Mouse (Mus musculus) myocyte (in vitro differentiated cells): ENCODE data around the gene Plcxd2. TPM values are rescaled to one million over a fixed set of nuclear protein-coding genes. Genes with fewer than 3 reads are reported as not detected.
A peak's percentile ranks its signal among the peaks of the same experiment; 100 is the strongest.

Experiments
- H3K27me3 ChIP-seq: one replicate; pipeline ENCODE4 v1.6.1; 2011; ENCODE audit not compliant: control insufficient read depth, insufficient read depth, insufficient read length
- H3K36me3 ChIP-seq: one replicate; pipeline ENCODE4 v1.6.1; 2011; ENCODE audit not compliant: control insufficient read depth, insufficient read depth
- H3K4me2 ChIP-seq: one replicate; pipeline ENCODE4 v1.6.1; 2011; ENCODE audit warnings: low read depth, control low read depth
- H3K4me3 ChIP-seq: one replicate; pipeline ENCODE4 v1.5.1; 2011; ENCODE audit warnings: mild to moderate bottlenecking, control low read depth, moderate library complexity
- H3K79me2 ChIP-seq: one replicate; pipeline ENCODE4 v1.6.1; 2011; ENCODE audit not compliant: control insufficient read depth, insufficient read depth
- H3ac ChIP-seq: one replicate; pipeline ENCODE4 v1.6.1; 2011; ENCODE audit not compliant: control insufficient read depth, insufficient read length
- CEBPB ChIP-seq: IDR thresholded peaks from 2 replicates; pipeline ENCODE4 v1.6.1; 2011; ENCODE audit warnings: mild to moderate bottlenecking, moderate library complexity; ENCODE audit not compliant: poor library complexity, insufficient read depth, severe bottlenecking
- E2F4 ChIP-seq: IDR thresholded peaks from one replicate; pipeline ENCODE4 v1.6.1; 2011; ENCODE audit warnings: mild to moderate bottlenecking, control low read depth, moderate library complexity; ENCODE audit not compliant: insufficient read depth
- MAX ChIP-seq: IDR thresholded peaks from one replicate; pipeline ENCODE4 v1.6.1; 2011; ENCODE audit warnings: low read depth, mild to moderate bottlenecking, control low read depth
- MYOD1 ChIP-seq, 3 experiments: IDR thresholded peaks; one replicate each; pipeline ENCODE4 v1.6.1; 2011; ENCODE audit warnings: control low read depth in 2 of 3, low read depth in 2 of 3, mild to moderate bottlenecking in 2 of 3, moderate library complexity in 1 of 3; ENCODE audit not compliant: insufficient read length in 2 of 3, control insufficient read depth in 1 of 3
- MYOG ChIP-seq, 3 experiments: IDR thresholded peaks; one replicate each; pipeline ENCODE4 v1.6.1; 2011; ENCODE audit warnings: control low read depth in 2 of 3, low read depth in 2 of 3, mild to moderate bottlenecking in 2 of 3; ENCODE audit not compliant: insufficient read length in 2 of 3, control insufficient read depth in 1 of 3, insufficient read depth in 1 of 3
- POLR2A ChIP-seq: IDR thresholded peaks from one replicate; pipeline ENCODE4 v1.6.1; 2011; ENCODE audit warnings: low read depth, mild to moderate bottlenecking, control low read depth, moderate library complexity; ENCODE audit not compliant: insufficient read length
- POLR2AphosphoS2 ChIP-seq: IDR thresholded peaks from one replicate; pipeline ENCODE4 v1.6.1; 2011; ENCODE audit warnings: low read depth, control low read depth; ENCODE audit not compliant: insufficient read length
- REST ChIP-seq: IDR thresholded peaks from one replicate; pipeline ENCODE4 v1.6.1; 2011; ENCODE audit warnings: mild to moderate bottlenecking, control low read depth, moderate library complexity; ENCODE audit not compliant: insufficient read depth, insufficient read length
- SRF ChIP-seq: IDR thresholded peaks from one replicate; pipeline ENCODE4 v1.6.1; 2011; ENCODE audit warnings: low read depth; ENCODE audit not compliant: control insufficient read depth, insufficient read length
- TCF12 ChIP-seq: IDR thresholded peaks from one replicate; pipeline ENCODE4 v1.6.1; 2011; ENCODE audit warnings: mild to moderate bottlenecking, control low read depth; ENCODE audit not compliant: poor library complexity, insufficient read depth, severe bottlenecking
- TCF3 ChIP-seq: IDR thresholded peaks from one replicate; pipeline ENCODE4 v1.6.1; 2011; ENCODE audit warnings: low read depth, control low read depth; ENCODE audit not compliant: insufficient read length
- USF1 ChIP-seq: IDR thresholded peaks from one replicate; pipeline ENCODE4 v1.6.1; 2011; ENCODE audit warnings: low read depth, mild to moderate bottlenecking, control low read depth, moderate library complexity
- polyA plus RNA-seq: library from polyadenylated mRNA; unstranded; fragments of >200 nt; fragmentation: generic; extraction: Trizol; gene quantifications from one replicate; pipeline ENCODE4 v1.2.1, GENCODE M21; 2012; ENCODE audit warnings: missing spikeins

Gene Plcxd2
- polyA plus RNA-seq, 1 experiment = 0.90 TPM

DNA sequence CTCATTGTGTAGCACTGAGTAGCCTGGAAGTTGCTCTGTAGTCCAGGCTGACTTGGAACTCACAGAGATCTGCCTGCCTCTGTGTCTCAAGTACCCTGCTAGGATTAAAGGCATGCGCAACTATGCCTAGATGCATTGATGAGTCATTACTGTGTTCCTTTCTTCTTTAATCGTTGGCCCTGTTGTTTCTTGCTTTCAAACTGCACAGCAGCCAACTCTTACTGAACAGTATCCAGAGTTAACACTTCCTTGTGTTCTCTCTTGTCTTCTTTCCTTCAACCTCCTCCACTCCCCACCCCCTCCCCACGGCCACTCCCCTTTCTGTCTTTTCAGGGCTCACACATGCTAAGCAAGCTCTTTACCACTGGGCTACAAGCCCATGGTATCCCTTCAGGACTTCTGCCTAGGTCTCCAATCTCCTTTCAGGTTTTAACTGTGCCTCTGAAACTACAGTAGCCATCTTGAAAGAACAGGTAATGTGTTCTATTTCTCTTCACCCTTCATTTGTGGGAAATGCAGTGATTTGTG is 74.0 kb downstream of the Plcxd2 start:
- TF ChIP-seq MYOD1 (IDR thresholded peaks at IDR 0.05; ENCODE audit: control insufficient read depth in 1 of 3, insufficient read length in 2 of 3, low read depth in 2 of 3) (no peak), REST (no peak), MYOG (IDR thresholded peaks at IDR 0.05; ENCODE audit: control insufficient read depth in 1 of 3, insufficient read depth in 1 of 3, insufficient read length in 2 of 3, low read depth in 2 of 3) (no peak), TCF12 (no peak), POLR2A (no peak), USF1 (no peak), TCF3 (no peak), SRF (no peak), POLR2AphosphoS2 (no peak), MAX (no peak), E2F4 (no peak), CEBPB (no peak)
- Histone ChIP-seq H3K4me2 (peak overlapping the region; percentile 39), H3ac (no peak overlapping the region), H3K36me3 (no peaks in the 10 kb centered on the region), H3K4me3 (no peak overlapping the region), H3K27me3 (no peaks in the 10 kb centered on the region), H3K79me2 (no peaks in the 10 kb centered on the region)

GRCm38 (mm10) chr16:45934721-45935407 is 75.2 kb downstream of the Plcxd2 start:
- peak in 1 of 3 experiments; percentile 1 for TF ChIP-seq MYOG (IDR thresholded peaks at IDR 0.05; ENCODE audit: control insufficient read depth in 1 of 3, insufficient read depth in 1 of 3, insufficient read length in 2 of 3, low read depth in 2 of 3)
- no peak for TF ChIP-seq E2F4

GRCm38 (mm10) chr16:45930308-45930707 is 79.7 kb downstream of the Plcxd2 start:
- no peak for TF ChIP-seq USF1
- TF ChIP-seq SRF = peak; percentile 88
- peak; percentile 55 to 80 (median 74) for TF ChIP-seq MYOD1 (IDR thresholded peaks at IDR 0.05; ENCODE audit: control insufficient read depth in 1 of 3, insufficient read length in 2 of 3, low read depth in 2 of 3)
- no peak for TF ChIP-seq MYOG (IDR thresholded peaks at IDR 0.05; ENCODE audit: control insufficient read depth in 1 of 3, insufficient read depth in 1 of 3, insufficient read length in 2 of 3, low read depth in 2 of 3)
- TF ChIP-seq CEBPB = no peak
- TF ChIP-seq POLR2AphosphoS2 = no peak
- TF ChIP-seq TCF12 = peak; percentile 20
- Histone ChIP-seq H3K79me2 (no peaks in the 10 kb centered on the region), H3K4me2 (peak overlapping the region; percentile 46)

More at GRCm38 (mm10) chr16:45934721-45935407, 75.2 kb downstream of the Plcxd2 start:
- no peak overlapping the region for H3ac ChIP-seq
- no peak overlapping the region for H3K4me3 ChIP-seq
- H3K27me3 ChIP-seq = no peaks in the 10 kb centered on the region
- no peaks in the 10 kb centered on the region for H3K79me2 ChIP-seq
- no peaks in the 10 kb centered on the region for H3K36me3 ChIP-seq
- no peak overlapping the region for H3K4me2 ChIP-seq

DNA sequence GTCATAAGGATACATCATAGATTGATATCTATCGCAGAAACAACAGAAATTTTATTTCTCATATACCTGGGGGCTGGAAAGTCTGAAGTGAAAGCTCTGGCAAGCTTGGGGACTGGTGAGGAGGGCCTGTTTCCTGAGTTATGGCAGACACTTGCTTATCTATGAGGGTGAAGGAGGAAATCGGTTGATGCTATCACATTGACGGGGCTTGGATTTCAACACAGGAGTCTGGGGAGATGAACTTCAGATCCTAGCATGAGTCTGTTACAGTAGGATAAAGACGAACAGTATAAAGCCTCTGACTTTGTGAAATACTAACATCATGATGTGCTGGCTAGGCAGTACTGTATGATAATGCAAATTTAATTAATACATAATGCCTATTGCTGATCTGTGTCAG is 81.9 kb downstream of the Plcxd2 start:
- H3K4me3 ChIP-seq = no peak overlapping the region
- H3K27me3 ChIP-seq = no peaks in the 10 kb centered on the region
- H3K79me2 ChIP-seq = no peaks in the 10 kb centered on the region
- no peak overlapping the region for H3ac ChIP-seq
- no peak for TF ChIP-seq TCF3
- TF ChIP-seq POLR2A = no peak
- no peak for TF ChIP-seq POLR2AphosphoS2
- TF ChIP-seq MAX = no peak
- TF ChIP-seq CEBPB = no peak
- no peak for TF ChIP-seq TCF12
- no peak for TF ChIP-seq MYOG (IDR thresholded peaks at IDR 0.05; ENCODE audit: control insufficient read depth in 1 of 3, insufficient read depth in 1 of 3, insufficient read length in 2 of 3, low read depth in 2 of 3)
- no peak for TF ChIP-seq SRF
- no peak for TF ChIP-seq MYOD1 (IDR thresholded peaks at IDR 0.05; ENCODE audit: control insufficient read depth in 1 of 3, insufficient read length in 2 of 3, low read depth in 2 of 3)
- TF ChIP-seq USF1 = no peak
- TF ChIP-seq REST = no peak
- TF ChIP-seq E2F4 = no peak
- H3K4me2 ChIP-seq = no peak overlapping the region
- no peaks in the 10 kb centered on the region for H3K36me3 ChIP-seq

More at GRCm38 (mm10) chr16:45930308-45930707, 79.7 kb downstream of the Plcxd2 start:
- H3K36me3 ChIP-seq = no peaks in the 10 kb centered on the region
- no peak overlapping the region for H3ac ChIP-seq
- H3K27me3 ChIP-seq = no peaks in the 10 kb centered on the region
- H3K4me3 ChIP-seq = no peak overlapping the region

DNA sequence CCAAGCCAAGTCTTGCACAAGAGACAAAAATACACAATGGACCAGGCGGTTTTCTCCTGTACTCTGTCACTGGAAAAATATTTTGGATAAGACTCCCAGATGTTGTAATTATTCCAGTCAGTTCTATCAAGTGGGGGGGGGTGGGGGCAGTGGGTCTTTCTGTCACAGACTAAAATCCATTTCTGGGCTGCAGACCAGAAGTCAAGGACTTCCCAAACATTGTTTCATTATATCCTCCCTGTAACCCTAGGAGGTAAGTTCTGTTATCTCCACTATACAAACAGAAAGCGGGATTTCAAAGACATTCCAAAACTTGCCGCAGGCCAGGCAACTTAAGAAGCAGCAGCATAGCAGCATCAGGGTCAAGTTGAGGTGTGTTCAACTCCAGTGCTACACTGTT is 82.4 kb downstream of the Plcxd2 start:
- Histone ChIP-seq H3K4me2 (no peak overlapping the region), H3ac (no peak overlapping the region), H3K27me3 (no peaks in the 10 kb centered on the region), H3K36me3 (no peaks in the 10 kb centered on the region), H3K4me3 (no peak overlapping the region), H3K79me2 (no peaks in the 10 kb centered on the region)
- TF ChIP-seq E2F4 = no peak
- peak; percentile 29; the same call in 1 of the 2 replicates for TF ChIP-seq CEBPB
